Mouse (Mus musculus): ENCODE measurements around the gene Axin1. TPM values are rescaled to one million over a fixed set of nuclear protein-coding genes. Genes with fewer than 3 reads are reported as not detected.

Axin1 gene
- polyA plus RNA-seq, 1 experiment, result 22.8 TPM

DNA sequence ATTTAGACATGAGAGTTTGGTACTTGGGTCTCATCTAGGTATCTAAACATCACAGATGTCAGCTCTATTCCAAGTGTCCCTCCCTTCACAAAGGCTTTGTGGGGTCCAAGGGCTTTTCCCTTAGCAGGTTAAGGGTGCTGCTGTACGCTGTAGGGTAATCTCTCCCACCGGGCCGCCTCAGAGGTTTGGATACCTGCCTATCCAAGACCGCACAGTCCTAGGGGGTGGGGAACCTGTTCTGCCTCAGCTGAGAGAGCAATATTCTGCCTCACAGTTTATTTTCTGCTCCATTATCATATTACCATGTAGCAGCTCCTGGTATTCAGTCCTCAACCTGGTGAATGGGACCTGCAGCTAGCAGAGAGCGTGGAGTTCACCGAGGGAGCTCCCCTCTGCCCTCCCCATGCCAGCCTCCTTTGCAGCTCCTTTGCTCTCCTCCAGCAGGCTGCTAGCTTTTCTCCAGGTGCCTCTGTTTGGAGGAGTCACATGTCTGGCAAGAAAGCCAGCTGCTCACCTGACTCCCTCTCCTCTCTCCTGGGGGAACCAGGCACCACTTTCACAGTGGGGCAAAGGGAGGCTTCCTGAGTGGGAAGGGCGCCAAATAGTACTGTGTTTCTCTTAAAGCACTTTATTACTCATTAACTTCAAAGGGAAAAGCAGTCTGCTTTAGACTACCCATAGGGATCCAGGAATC, 23.1 kb upstream of the Axin1 start:
- no peak for DNase-seq
- Histone ChIP-seq H3K27me3 (ENCODE audit: control insufficient read depth, insufficient read depth, low read length) (no peaks in the 10 kb centered on the region), H3K4me3 (replicated peaks; ENCODE audit: insufficient read depth, low read depth, low read length) (no peak overlapping the region), H3K4me1 (ENCODE audit: control insufficient read depth, insufficient read depth, low read length) (peaks cover 8% of the 10 kb centered on the region), H3K27ac (ENCODE audit: insufficient read depth, low read length) (no peak overlapping the region)
- no peak for TF ChIP-seq CTCF (IDR thresholded peaks at IDR 0.05; ENCODE audit: borderline replicate concordance, insufficient read depth, low read depth, low read length)
- TF ChIP-seq POLR2A (IDR thresholded peaks at IDR 0.05; ENCODE audit: borderline replicate concordance, insufficient read depth, low read length), result no peak
- WGBS, result 79% methylated on average over 7 of the region's 7 CpGs

DNA sequence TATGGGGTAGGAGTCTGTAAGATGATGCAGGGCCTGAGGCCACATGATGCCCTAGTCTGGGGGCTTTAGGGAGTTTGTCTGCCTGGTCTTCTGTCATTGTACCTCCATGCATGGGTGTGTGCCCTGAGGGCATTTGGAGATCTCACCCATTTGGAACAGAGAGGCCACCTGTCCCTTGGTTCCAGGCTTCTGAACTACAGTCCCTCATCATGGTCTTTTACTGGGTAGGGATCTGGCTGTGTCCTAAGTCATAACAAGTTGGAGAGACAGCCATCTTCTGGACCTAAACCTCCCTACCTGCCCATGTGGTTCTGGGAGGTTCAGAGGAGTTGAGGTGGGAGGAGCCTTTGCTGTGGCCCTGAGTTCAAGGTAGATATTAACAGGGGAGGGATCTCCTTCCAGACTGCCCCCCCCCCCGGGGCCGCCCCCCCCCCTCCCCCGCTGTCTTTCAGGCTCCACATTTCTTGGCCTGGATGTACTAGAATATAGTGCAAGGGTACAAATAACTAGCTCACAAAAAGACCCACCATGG, 22.5 kb upstream of the Axin1 start:
- no peak overlapping the region for H3K27ac ChIP-seq (ENCODE audit: insufficient read depth, low read length)
- DNase-seq, result peak in 1 of 2 experiments; percentile 6
- 20% methylated on average over 1 of the region's 3 CpGs for WGBS
- no peak overlapping the region for H3K4me3 ChIP-seq (replicated peaks; ENCODE audit: insufficient read depth, low read depth, low read length)
- no peaks in the 10 kb centered on the region for H3K27me3 ChIP-seq (ENCODE audit: control insufficient read depth, insufficient read depth, low read length)
- no peak for TF ChIP-seq POLR2A (IDR thresholded peaks at IDR 0.05; ENCODE audit: borderline replicate concordance, insufficient read depth, low read length)
- TF ChIP-seq CTCF (IDR thresholded peaks at IDR 0.05; ENCODE audit: borderline replicate concordance, insufficient read depth, low read depth, low read length), result no peak
- H3K4me1 ChIP-seq (ENCODE audit: control insufficient read depth, insufficient read depth, low read length), result peaks cover 10% of the 10 kb centered on the region

DNA sequence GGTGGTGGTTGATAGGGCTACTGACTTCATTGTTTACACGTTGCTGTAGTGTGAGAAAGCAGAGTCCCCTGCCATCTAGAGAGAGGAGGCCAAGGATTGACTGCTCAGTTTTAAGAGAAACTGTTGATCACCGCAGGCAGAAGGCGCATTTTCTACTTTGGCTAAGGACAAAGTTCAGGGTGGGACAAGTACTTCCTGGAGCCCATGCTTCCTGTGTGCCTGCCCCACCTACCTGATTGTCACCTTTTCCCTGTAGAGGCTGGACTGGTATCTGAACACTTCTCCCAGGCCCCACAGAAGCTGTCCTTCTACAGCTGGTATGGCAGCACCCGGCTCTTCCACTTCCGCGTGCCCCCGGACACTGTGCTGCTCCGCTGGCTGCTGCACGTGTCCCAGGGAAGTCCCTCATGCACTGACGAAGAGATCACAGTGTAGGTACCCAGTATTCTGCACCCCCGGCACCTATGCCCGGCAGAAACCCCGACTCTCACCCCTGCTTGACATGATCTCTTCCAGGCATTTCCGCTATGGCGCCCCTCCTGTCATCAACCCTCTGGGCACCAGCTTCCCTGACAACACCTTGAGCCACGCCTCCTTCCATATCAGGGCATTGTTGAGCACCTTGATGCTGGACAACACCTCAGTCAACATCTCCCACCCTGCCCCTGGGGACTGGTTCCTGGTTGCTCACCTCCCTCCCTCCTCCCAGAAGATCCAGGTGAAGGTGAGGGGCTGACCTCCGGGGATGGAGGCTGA, 21.8 kb upstream of the Axin1 start:
- no peaks in the 10 kb centered on the region for H3K27me3 ChIP-seq (ENCODE audit: control insufficient read depth, insufficient read depth, low read length)
- TF ChIP-seq CTCF (IDR thresholded peaks at IDR 0.05; ENCODE audit: borderline replicate concordance, insufficient read depth, low read depth, low read length) (no peak), POLR2A (IDR thresholded peaks at IDR 0.05; ENCODE audit: borderline replicate concordance, insufficient read depth, low read length) (no peak)
- 84% methylated on average over 17 of the region's 17 CpGs for WGBS
- no peak overlapping the region for H3K4me3 ChIP-seq (replicated peaks; ENCODE audit: insufficient read depth, low read depth, low read length)
- peaks cover 10% of the 10 kb centered on the region for H3K4me1 ChIP-seq (ENCODE audit: control insufficient read depth, insufficient read depth, low read length)
- peak in 1 of 2 experiments; percentile 7 for DNase-seq
- no peak overlapping the region for H3K27ac ChIP-seq (ENCODE audit: insufficient read depth, low read length)

DNA sequence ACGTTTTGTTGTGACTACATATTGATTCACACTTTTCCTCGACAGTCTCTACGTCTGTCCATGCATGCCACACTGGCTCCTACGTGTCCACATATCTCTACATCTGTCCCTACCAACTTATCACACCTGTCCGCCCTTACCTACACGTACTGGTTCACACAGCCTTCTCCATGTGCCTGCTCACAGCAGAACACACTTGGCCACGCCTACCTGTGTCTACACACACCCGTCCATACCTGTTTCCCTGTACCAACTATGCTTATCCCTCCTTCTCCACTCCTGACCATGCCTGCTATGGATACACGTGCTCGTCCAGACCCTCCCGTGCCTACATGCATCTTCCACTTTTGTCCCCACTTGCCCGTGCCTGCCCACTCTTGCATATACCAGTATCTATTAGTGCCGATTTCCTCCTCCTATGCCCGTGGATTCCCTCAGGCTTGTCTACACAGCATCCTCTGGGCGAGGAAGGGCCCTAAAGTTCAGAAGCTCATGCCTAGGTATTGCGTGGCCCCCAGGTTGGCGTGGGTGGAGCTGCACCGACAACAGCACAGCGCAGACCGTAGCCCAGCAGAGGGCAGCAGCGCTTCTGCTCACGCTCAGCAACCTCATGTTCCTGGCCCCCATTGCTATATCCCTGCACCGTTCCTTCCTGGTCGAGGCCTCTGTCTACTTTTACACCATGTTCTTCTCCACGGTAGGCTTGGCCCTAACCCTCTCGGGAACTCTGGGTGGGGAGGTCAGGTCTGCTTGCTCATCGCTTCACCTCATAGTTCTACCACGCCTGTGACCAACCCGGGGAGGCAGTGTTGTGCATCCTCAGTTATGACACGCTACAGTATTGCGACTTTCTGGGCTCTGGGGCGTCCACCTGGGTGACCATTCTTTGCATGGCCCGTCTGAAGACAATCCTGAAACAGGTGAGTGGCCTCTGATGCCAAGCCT, 18.4 kb upstream of the Axin1 start:
- peak; percentile 65 to 68 for DNase-seq

GRCm38 (mm10) chr17:26122431-26123140, 15.9 kb upstream of the Axin1 start:
- no peaks in the 10 kb centered on the region for H3K27me3 ChIP-seq (ENCODE audit: control insufficient read depth, insufficient read depth, low read length)
- no peak for TF ChIP-seq CTCF (IDR thresholded peaks at IDR 0.05; ENCODE audit: borderline replicate concordance, insufficient read depth, low read depth, low read length)
- no peak for TF ChIP-seq POLR2A (IDR thresholded peaks at IDR 0.05; ENCODE audit: borderline replicate concordance, insufficient read depth, low read length)
- no peak overlapping the region for H3K4me3 ChIP-seq (replicated peaks; ENCODE audit: insufficient read depth, low read depth, low read length)
- H3K4me1 ChIP-seq (ENCODE audit: control insufficient read depth, insufficient read depth, low read length), result peaks cover 21% of the 10 kb centered on the region
- 55% methylated on average over 5 of the region's 5 CpGs for WGBS
- no peak overlapping the region for H3K27ac ChIP-seq (ENCODE audit: insufficient read depth, low read length)
- peak in 1 of 2 experiments; percentile 38 for DNase-seq

More for the DNA sequence above, 18.4 kb upstream of the Axin1 start:
- Histone ChIP-seq H3K4me3 (replicated peaks; ENCODE audit: insufficient read depth, low read depth, low read length) (peak overlapping the region; percentile 25), H3K4me1 (ENCODE audit: control insufficient read depth, insufficient read depth, low read length) (peaks cover 21% of the 10 kb centered on the region), H3K27ac (ENCODE audit: insufficient read depth, low read length) (no peak overlapping the region), H3K27me3 (ENCODE audit: control insufficient read depth, insufficient read depth, low read length) (no peaks in the 10 kb centered on the region)
- peak; percentile 90 for TF ChIP-seq CTCF (IDR thresholded peaks at IDR 0.05; ENCODE audit: borderline replicate concordance, insufficient read depth, low read depth, low read length)
- TF ChIP-seq POLR2A (IDR thresholded peaks at IDR 0.05; ENCODE audit: borderline replicate concordance, insufficient read depth, low read length), result no peak
- 40% methylated on average over 33 of the region's 33 CpGs for WGBS

DNA sequence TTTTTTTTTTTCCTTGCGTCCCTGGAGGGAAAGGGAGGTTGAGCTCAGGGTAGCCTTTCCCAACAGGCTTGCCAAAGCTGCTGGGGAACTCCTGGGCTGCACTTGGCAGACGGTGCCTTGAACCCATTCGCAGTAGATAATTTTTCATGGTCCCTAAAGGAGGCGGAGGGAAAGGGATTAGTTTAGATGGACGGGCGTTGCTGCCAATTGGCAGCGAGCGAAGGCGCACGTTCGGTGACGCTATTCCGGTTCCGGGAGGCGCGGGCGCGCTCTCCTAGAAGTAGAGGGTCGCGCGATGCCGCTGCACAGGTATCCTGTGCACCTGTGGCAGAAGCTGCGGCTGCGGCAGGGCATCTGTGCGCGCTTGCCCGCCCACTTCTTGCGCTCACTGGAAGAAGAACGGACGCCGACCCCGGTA, 15.2 kb upstream of the Axin1 start, which contains the start of gene Mrpl28:
TSS of gene Mrpl28 (plus strand) at position 234 of the 418 bp plus-strand sequence.
- peaks cover 21% of the 10 kb centered on the region for H3K4me1 ChIP-seq (ENCODE audit: control insufficient read depth, insufficient read depth, low read length)
- peak; percentile 90 to 96 for DNase-seq
- H3K27ac ChIP-seq (ENCODE audit: insufficient read depth, low read length), result no peak within 1 kb of the TSS
- TF ChIP-seq POLR2A (IDR thresholded peaks at IDR 0.05; ENCODE audit: borderline replicate concordance, insufficient read depth, low read length) (peak; percentile 99), CTCF (IDR thresholded peaks at IDR 0.05; ENCODE audit: borderline replicate concordance, insufficient read depth, low read depth, low read length) (no peak)
- WGBS, result under 1% methylated on average over 32 of the region's 32 CpGs
- no peaks in the 10 kb centered on the region for H3K27me3 ChIP-seq (ENCODE audit: control insufficient read depth, insufficient read depth, low read length)
- H3K4me3 ChIP-seq (replicated peaks; ENCODE audit: insufficient read depth, low read depth, low read length), result peak within 1 kb of the TSS; percentile 91

Measured in cerebellum, adult 2 months (tissue).